Mouse (Mus musculus): ENCODE data around the gene Rapgef2. TPM values are rescaled to one million over a fixed set of nuclear protein-coding genes. Genes with fewer than 3 reads are reported as not detected.
"Not testable (repeated sequence)": the region's sequence is repeated elsewhere in the genome, so short reads cannot be mapped to it uniquely, and the experiment has no call there.

Gene Rapgef2
- polyA plus RNA-seq, 1 experiment from 2014 or later = 10.7 TPM

DNA sequence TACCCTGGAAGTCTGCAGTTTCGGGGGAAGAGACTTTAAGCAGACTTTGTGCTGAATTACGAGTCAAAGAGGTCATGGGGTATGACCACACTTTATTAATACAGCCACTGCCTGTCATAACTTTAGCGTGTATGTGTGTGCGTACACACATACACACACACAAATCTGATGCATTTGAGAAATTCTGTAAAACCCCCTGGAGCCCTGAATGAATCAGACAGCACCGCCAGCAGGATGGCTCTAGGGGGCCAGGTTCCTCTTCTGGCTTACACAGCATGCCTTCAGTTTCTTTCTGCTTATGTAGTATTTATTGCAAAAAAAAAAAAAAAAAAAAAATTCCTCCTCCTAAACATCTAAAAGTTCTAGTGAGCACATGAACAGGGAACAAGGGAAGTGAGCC lies 113.0 kb downstream of the Rapgef2 start:
- no peaks in the 10 kb centered on the region for H3K36me3 ChIP-seq (ENCODE audit: control insufficient read depth, insufficient read depth, low read length)
- H3K4me3 ChIP-seq (ENCODE audit: low read depth, low read length) = no peak overlapping the region
- no peak overlapping the region for H3K4me2 ChIP-seq (replicated peaks; ENCODE audit: low read depth, low read length)
- H3K27me3 ChIP-seq (ENCODE audit: control insufficient read depth, insufficient read depth, low read length) = no peaks in the 10 kb centered on the region
- H3K9ac ChIP-seq (replicated peaks; ENCODE audit: low read depth, low read length) = no peak overlapping the region
- H3K4me1 ChIP-seq (ENCODE audit: control insufficient read depth, insufficient read depth, low read length) = peaks cover 15% of the 10 kb centered on the region
- no peak for ATAC-seq (ENCODE audit: insufficient number of reproducible peaks, insufficient read depth, low FRiP score, low read depth)
- WGBS = 85% methylated on average over 5 of the region's 5 CpGs
- H3K27ac ChIP-seq (ENCODE audit: low read length) = no peak overlapping the region
- no peaks in the 10 kb centered on the region for H3K9me3 ChIP-seq (ENCODE audit: control insufficient read depth, low read depth, low read length)

DNA sequence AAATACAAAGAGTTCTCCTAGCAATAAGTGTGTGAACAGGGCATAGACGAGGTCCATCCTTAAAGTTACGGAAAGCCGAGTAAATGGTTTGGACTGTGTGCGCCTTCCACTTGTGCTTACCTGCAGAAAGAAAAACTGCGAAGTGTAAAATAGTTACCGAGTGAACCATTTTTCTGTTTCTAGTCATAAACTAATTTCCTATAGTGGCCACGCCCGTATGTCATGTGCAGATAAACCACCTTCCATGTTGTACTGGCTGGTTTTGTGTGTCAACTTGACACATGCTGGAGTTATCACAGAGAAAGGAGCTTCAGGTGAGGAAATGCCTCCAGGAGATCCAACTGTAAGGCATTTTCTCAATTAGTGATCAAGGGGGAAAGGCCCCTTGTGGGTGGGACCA lies 115.2 kb downstream of the Rapgef2 start:
- not testable (repeated sequence) for ATAC-seq (ENCODE audit: insufficient number of reproducible peaks, insufficient read depth, low FRiP score, low read depth); H3K9me3 ChIP-seq (ENCODE audit: control insufficient read depth, low read depth, low read length); H3K4me2 ChIP-seq (replicated peaks; ENCODE audit: low read depth, low read length); H3K4me1 ChIP-seq (ENCODE audit: control insufficient read depth, insufficient read depth, low read length); H3K36me3 ChIP-seq (ENCODE audit: control insufficient read depth, insufficient read depth, low read length); H3K9ac ChIP-seq (replicated peaks; ENCODE audit: low read depth, low read length); H3K4me3 ChIP-seq (ENCODE audit: low read depth, low read length); H3K27me3 ChIP-seq (ENCODE audit: control insufficient read depth, insufficient read depth, low read length); H3K27ac ChIP-seq (ENCODE audit: low read length)
- WGBS = 92% methylated on average over 8 of the region's 8 CpGs

DNA sequence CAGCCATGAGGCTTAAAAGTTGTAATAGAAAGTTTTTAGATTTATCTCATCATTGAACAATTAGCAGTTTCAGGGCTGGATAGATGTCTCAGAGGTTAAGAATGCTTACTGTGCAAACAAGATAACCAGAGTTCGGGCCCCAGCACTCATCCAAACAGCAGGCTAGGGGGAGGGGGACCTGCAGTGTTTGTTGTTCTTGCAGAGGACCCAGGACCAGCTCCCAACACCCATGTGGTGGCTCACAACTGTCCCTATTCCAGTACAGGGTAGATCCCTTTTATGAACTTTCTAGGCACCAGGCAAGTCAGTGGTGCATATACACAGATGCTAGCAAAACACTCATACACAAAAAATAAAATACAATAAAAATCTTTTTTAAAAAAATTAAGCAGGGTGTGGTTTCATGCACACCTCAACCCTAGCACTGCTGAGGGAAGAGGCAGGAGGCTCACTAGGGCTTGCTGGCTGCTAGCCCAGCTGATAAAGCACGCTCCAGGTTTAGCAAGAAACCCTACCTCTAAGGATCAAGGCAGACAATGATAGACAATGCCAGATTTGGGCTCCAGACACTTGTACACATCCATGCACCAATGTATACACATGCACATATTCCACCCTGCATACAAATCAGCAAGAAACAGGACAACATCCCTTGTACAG lies 118.0 kb downstream of the Rapgef2 start:
- H3K9me3 ChIP-seq (ENCODE audit: control insufficient read depth, low read depth, low read length) = no peaks in the 10 kb centered on the region
- no peak overlapping the region for H3K27ac ChIP-seq (ENCODE audit: low read length)
- H3K4me3 ChIP-seq (ENCODE audit: low read depth, low read length) = no peak overlapping the region
- H3K36me3 ChIP-seq (ENCODE audit: control insufficient read depth, insufficient read depth, low read length) = no peaks in the 10 kb centered on the region
- 53% methylated on average over 2 of the region's 2 CpGs for WGBS
- no peak overlapping the region for H3K4me2 ChIP-seq (replicated peaks; ENCODE audit: low read depth, low read length)
- no peak overlapping the region for H3K9ac ChIP-seq (replicated peaks; ENCODE audit: low read depth, low read length)
- ATAC-seq (ENCODE audit: insufficient number of reproducible peaks, insufficient read depth, low FRiP score, low read depth) = no peak
- H3K27me3 ChIP-seq (ENCODE audit: control insufficient read depth, insufficient read depth, low read length) = no peaks in the 10 kb centered on the region
- H3K4me1 ChIP-seq (ENCODE audit: control insufficient read depth, insufficient read depth, low read length) = no peaks in the 10 kb centered on the region

DNA sequence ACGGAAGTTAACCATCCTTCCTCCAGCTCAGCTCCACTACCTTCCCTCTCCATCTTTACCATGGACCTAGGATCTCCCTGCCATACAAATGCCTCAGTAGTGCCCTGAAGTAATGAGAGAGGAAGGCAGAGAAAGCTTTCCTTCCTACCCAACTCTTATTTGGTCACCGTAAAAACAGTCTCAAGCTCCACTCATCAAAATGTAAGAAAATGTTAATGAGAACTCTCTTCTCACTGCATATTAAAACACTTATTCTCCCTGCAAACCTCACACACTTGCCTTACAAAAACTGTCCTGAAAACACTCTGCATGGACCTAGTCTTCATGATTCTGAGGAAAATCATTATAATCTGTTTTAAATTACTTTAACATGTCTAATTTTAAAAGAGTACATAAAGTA lies 118.7 kb downstream of the Rapgef2 start:
- H3K36me3 ChIP-seq (ENCODE audit: control insufficient read depth, insufficient read depth, low read length) = no peaks in the 10 kb centered on the region
- no peak for ATAC-seq (ENCODE audit: insufficient number of reproducible peaks, insufficient read depth, low FRiP score, low read depth)
- 89% methylated on average over 2 of the region's 2 CpGs for WGBS
- H3K4me2 ChIP-seq (replicated peaks; ENCODE audit: low read depth, low read length) = no peak overlapping the region
- H3K9ac ChIP-seq (replicated peaks; ENCODE audit: low read depth, low read length) = no peak overlapping the region
- no peaks in the 10 kb centered on the region for H3K27me3 ChIP-seq (ENCODE audit: control insufficient read depth, insufficient read depth, low read length)
- no peak overlapping the region for H3K27ac ChIP-seq (ENCODE audit: low read length)
- H3K9me3 ChIP-seq (ENCODE audit: control insufficient read depth, low read depth, low read length) = no peaks in the 10 kb centered on the region
- H3K4me1 ChIP-seq (ENCODE audit: control insufficient read depth, insufficient read depth, low read length) = no peaks in the 10 kb centered on the region
- no peak overlapping the region for H3K4me3 ChIP-seq (ENCODE audit: low read depth, low read length)

DNA sequence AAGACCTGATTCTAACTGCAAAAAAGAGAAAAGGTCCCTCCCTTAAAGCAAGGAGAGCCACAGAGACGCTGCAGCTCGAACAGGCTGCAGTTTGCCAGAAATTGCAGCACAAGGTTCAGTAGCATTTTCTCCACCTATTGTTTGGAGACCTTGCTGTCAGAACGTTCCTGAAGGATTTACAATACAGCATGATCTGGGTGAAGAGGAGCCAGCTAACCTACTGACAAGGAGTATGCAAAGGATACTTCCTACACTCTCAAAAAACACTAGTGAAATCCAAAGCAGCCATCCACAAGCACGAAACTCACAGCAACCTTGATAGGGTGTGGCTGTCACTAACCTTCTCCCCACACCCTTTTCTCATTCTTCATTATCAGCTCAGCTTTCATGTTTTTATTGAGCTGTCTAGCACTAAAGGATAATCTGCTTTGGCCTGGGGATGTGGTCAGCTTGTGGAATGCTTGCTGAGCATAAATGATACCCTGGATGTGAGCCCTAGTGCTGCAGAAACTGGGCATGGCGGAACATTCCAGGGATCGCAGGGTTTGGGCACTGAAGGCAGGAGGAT lies 124.4 kb downstream of the Rapgef2 start:
- no peaks in the 10 kb centered on the region for H3K36me3 ChIP-seq (ENCODE audit: control insufficient read depth, insufficient read depth, low read length)
- H3K4me3 ChIP-seq (ENCODE audit: low read depth, low read length) = no peak overlapping the region
- H3K27me3 ChIP-seq (ENCODE audit: control insufficient read depth, insufficient read depth, low read length) = no peaks in the 10 kb centered on the region
- no peak overlapping the region for H3K9ac ChIP-seq (replicated peaks; ENCODE audit: low read depth, low read length)
- no peak overlapping the region for H3K4me2 ChIP-seq (replicated peaks; ENCODE audit: low read depth, low read length)
- no peaks in the 10 kb centered on the region for H3K9me3 ChIP-seq (ENCODE audit: control insufficient read depth, low read depth, low read length)
- H3K27ac ChIP-seq (ENCODE audit: low read length) = peak overlapping the region; percentile 44; the same call in 1 of the 2 replicates
- no peak for ATAC-seq (ENCODE audit: insufficient number of reproducible peaks, insufficient read depth, low FRiP score, low read depth)
- H3K4me1 ChIP-seq (ENCODE audit: control insufficient read depth, insufficient read depth, low read length) = peaks cover 16% of the 10 kb centered on the region
- WGBS = 40% methylated on average over 6 of the region's 6 CpGs

DNA sequence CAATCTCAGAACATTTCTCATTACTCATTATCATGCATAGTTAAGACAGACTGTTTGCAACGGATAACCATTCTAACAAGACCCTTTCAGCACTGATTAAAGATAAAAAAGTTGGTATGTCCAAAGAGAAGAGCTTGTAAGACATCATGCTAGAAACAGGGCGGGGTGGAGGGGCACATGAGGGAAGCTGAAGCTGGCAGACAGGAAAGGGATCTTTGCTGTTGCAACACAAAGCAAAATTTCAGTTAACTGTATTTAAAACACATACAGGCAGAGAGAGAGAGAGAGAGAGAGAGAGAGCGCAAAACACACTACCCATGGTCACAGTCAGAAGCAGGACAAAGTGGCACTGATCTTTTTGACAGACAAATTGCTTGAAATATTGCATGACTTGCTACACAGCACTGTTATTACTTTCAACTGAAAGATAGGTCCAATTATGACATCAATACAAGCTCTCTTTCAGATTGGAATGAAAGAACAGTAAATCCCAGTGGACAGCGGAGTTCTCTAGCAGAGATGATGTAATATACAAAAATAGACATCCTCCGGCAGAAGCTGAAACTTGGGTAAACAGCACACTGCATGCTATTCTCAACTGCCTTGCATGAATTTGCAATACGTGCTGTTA lies 125.1 kb downstream of the Rapgef2 start:
- Histone ChIP-seq H3K27ac (ENCODE audit: low read length) (peak overlapping the region; percentile 44; the same call in 1 of the 2 replicates), H3K27me3 (ENCODE audit: control insufficient read depth, insufficient read depth, low read length) (no peaks in the 10 kb centered on the region), H3K4me2 (replicated peaks; ENCODE audit: low read depth, low read length) (no peak overlapping the region), H3K9ac (replicated peaks; ENCODE audit: low read depth, low read length) (no peak overlapping the region), H3K4me1 (ENCODE audit: control insufficient read depth, insufficient read depth, low read length) (peaks cover 16% of the 10 kb centered on the region), H3K9me3 (ENCODE audit: control insufficient read depth, low read depth, low read length) (no peaks in the 10 kb centered on the region), H3K36me3 (ENCODE audit: control insufficient read depth, insufficient read depth, low read length) (no peaks in the 10 kb centered on the region), H3K4me3 (ENCODE audit: low read depth, low read length) (no peak overlapping the region)
- 38% methylated on average over 6 of the region's 6 CpGs for WGBS
- 0 out of 2 replicates have a peak, but pooled peaks have one; percentile 56 for ATAC-seq (ENCODE audit: insufficient number of reproducible peaks, insufficient read depth, low FRiP score, low read depth)

DNA sequence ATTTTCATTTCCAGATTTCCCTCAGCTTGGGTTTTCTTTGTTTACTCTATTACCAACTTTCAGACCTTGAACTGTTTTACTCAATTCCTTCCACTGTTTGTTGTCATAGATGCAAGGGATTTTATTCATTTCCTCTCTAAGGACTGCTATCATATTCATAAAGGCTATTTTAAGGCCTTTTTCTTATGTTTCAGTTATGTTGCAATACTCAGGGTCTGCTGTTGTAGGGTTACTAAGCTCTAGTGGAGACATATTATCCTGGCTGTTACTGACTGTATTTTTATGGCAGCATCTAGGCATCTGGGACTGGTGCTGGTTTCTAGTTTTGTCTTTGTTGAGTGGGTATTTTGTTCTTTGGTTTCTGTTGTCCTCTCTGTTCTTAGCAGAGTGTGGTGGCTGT lies 128.1 kb downstream of the Rapgef2 start:
- Histone ChIP-seq H3K9ac (replicated peaks; ENCODE audit: low read depth, low read length) (no peak overlapping the region), H3K36me3 (ENCODE audit: control insufficient read depth, insufficient read depth, low read length) (no peaks in the 10 kb centered on the region), H3K4me3 (ENCODE audit: low read depth, low read length) (no peak overlapping the region), H3K27ac (ENCODE audit: low read length) (no peak overlapping the region), H3K27me3 (ENCODE audit: control insufficient read depth, insufficient read depth, low read length) (no peaks in the 10 kb centered on the region), H3K4me1 (ENCODE audit: control insufficient read depth, insufficient read depth, low read length) (peaks cover 16% of the 10 kb centered on the region), H3K4me2 (replicated peaks; ENCODE audit: low read depth, low read length) (no peak overlapping the region), H3K9me3 (ENCODE audit: control insufficient read depth, low read depth, low read length) (no peaks in the 10 kb centered on the region)
- no peak for ATAC-seq (ENCODE audit: insufficient number of reproducible peaks, insufficient read depth, low FRiP score, low read depth)

DNA sequence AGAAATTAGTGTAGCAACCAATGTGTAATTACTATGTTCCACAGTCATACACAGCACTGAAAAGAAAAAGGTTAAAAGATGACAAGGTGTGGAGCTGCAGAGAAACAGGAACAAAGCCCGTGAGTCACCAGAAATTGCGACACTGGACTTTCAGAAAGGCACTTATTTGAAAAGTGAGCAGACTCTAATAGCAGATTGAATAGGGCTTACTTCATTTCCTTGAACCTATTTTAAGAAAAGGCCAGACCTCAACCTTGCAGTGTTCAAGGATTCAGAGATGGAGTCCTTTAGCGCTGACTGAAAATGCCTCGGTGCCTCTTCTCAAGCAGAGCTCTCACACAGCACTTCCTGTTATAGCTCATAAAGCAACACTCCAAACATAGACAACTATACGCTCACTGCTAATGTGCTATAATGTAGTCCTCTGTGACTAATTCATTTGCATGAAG lies 133.3 kb downstream of the Rapgef2 start:
- no peak overlapping the region for H3K4me3 ChIP-seq (ENCODE audit: low read depth, low read length)
- H3K27ac ChIP-seq (ENCODE audit: low read length) = peak overlapping the region; percentile 48; the same call in 1 of the 2 replicates
- H3K36me3 ChIP-seq (ENCODE audit: control insufficient read depth, insufficient read depth, low read length) = no peaks in the 10 kb centered on the region
- 68% methylated on average over 5 of the region's 5 CpGs for WGBS
- H3K27me3 ChIP-seq (ENCODE audit: control insufficient read depth, insufficient read depth, low read length) = no peaks in the 10 kb centered on the region
- no peak overlapping the region for H3K4me2 ChIP-seq (replicated peaks; ENCODE audit: low read depth, low read length)
- H3K9ac ChIP-seq (replicated peaks; ENCODE audit: low read depth, low read length) = no peak overlapping the region
- H3K4me1 ChIP-seq (ENCODE audit: control insufficient read depth, insufficient read depth, low read length) = no peaks in the 10 kb centered on the region
- H3K9me3 ChIP-seq (ENCODE audit: control insufficient read depth, low read depth, low read length) = no peaks in the 10 kb centered on the region
- peak; percentile 49; the same call in 1 of the 2 replicates for ATAC-seq (ENCODE audit: insufficient number of reproducible peaks, insufficient read depth, low FRiP score, low read depth)
